Mouse (Mus musculus) forebrain, postnatal 0 days (tissue): ENCODE data around the gene Cda. TPM values are rescaled to one million over a fixed set of nuclear protein-coding genes. Genes with fewer than 3 reads are reported as not detected.

ENCODE experiments used
- ATAC-seq: fragments of 200-750 bp; cut with Nextera tagmentation; 2 replicates; pipeline ENCODE4 v1.8.0; 2017; ENCODE audit warnings: mild to moderate bottlenecking, moderate library complexity
- DNase-seq: peaks from one replicate; pipeline ENCODE4 v3.0.0-alpha.2; 2015
- H3K27ac ChIP-seq: fragments of 300-500 bp; sonication (generic); 2 replicates; pipeline ENCODE4 v1.5.1; 2014; ENCODE audit warnings: low read depth, mild to moderate bottlenecking, antibody characterized with exemption, low read length, moderate library complexity, mixed read lengths
- H3K27me3 ChIP-seq: fragments of 300-500 bp; sonication (generic); 2 replicates; pipeline ENCODE4 v1.6.1; 2014; ENCODE audit warnings: mild to moderate bottlenecking, low read length, mixed read lengths; ENCODE audit not compliant: insufficient read depth
- H3K36me3 ChIP-seq: fragments of 300-500 bp; sonication (generic); 2 replicates; pipeline ENCODE4 v1.6.1; 2014; ENCODE audit warnings: mild to moderate bottlenecking, moderate library complexity; ENCODE audit not compliant: insufficient read depth
- H3K4me1 ChIP-seq: fragments of 300-500 bp; sonication (generic); 2 replicates; pipeline ENCODE4 v1.6.1; 2014; ENCODE audit warnings: antibody characterized with exemption; ENCODE audit not compliant: insufficient read depth
- H3K4me2 ChIP-seq: fragments of 300-500 bp; sonication (generic); 2 replicates; pipeline ENCODE4 v1.6.1; 2014; ENCODE audit warnings: low read depth, mild to moderate bottlenecking, moderate library complexity
- H3K4me3 ChIP-seq: fragments of 300-500 bp; sonication (generic); 2 replicates; pipeline ENCODE4 v1.5.1; 2014; ENCODE audit warnings: low read depth, low read length, mixed read lengths
- H3K9ac ChIP-seq: fragments of 300-500 bp; sonication (generic); 2 replicates; pipeline ENCODE4 v1.6.1; 2014; ENCODE audit warnings: mild to moderate bottlenecking
- H3K9me3 ChIP-seq: fragments of 300-500 bp; sonication (generic); 2 replicates; pipeline ENCODE4 v1.6.1; 2016; ENCODE audit warnings: low read length
- CTCF ChIP-seq: sonication (generic); IDR thresholded peaks from 2 replicates; pipeline ENCODE4 v1.5.1; 2016; ENCODE audit warnings: antibody characterized with exemption, control low read depth, low read depth
- WGBS: fragments of 180-500 bp; shearing (Covaris S2); extraction: QIAGEN DNeasy Blood & Tissue Kit; methylation state at CpG from one replicate; pipeline ENCODE4 v1.1.7; 2014; 5-methylcytosine and 5-hydroxymethylcytosine counted together
- polyA plus RNA-seq: library from polyadenylated mRNA; unstranded; fragments of >200 nt; fragmentation: Nextera tagmentation; extraction: Ambion mirVana; gene quantifications from 2 replicates; pipeline ENCODE4 v1.2.1, GENCODE M21; 2015
- total RNA-seq: library from RNA; depleted of rRNA; stranded (reverse); fragments of >200 nt; gene quantifications from 2 replicates; pipeline ENCODE4 v1.2.3, GENCODE M21; 2014

Cda gene
- total and polyA plus RNA-seq, 2 experiments from 2014 or later = 3.6 to 4.9 TPM

DNA sequence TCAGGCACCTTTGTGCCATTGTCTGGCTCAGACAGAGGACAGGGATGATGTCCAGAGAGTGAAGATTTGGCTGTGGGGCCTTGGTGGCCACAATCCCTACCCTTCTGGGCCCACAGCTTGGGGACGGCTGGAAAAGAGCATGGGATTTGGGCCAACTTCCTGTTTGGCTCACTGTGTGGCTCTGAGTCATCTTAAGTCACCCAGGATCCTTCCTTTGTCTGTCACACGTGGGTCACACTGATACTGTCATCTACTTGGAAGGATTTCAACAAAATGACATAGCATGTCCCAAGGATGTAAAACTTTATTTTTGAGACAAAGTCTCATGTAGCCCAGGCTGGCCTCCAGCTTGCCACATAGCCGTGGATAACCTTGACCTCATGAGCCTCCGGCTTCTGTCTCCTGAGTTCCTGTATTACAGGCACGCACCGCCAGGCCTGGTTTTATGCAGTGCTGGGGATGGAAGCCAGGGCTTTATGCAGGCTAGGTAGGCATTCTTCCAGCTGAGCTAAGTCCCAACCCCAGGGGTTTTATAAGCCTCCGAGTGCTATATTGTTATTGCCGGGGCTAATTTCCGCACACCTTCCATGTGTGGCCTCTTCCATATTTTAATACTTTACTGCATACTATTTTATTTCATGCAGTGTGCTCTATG, 22.8 kb downstream of the Cda start:
- DNase-seq (no peak), ATAC-seq (no peak)
- Histone ChIP-seq H3K36me3 (no peaks in the 10 kb centered on the region), H3K4me3 (no peak overlapping the region), H3K4me2 (no peak overlapping the region), H3K9ac (no peak overlapping the region), H3K27ac (no peak overlapping the region), H3K4me1 (no peaks in the 10 kb centered on the region), H3K9me3 (no peaks in the 10 kb centered on the region), H3K27me3 (no peaks in the 10 kb centered on the region)
- 55% methylated on average over 9 of the region's 9 CpGs for WGBS
- TF ChIP-seq CTCF = no peak

DNA sequence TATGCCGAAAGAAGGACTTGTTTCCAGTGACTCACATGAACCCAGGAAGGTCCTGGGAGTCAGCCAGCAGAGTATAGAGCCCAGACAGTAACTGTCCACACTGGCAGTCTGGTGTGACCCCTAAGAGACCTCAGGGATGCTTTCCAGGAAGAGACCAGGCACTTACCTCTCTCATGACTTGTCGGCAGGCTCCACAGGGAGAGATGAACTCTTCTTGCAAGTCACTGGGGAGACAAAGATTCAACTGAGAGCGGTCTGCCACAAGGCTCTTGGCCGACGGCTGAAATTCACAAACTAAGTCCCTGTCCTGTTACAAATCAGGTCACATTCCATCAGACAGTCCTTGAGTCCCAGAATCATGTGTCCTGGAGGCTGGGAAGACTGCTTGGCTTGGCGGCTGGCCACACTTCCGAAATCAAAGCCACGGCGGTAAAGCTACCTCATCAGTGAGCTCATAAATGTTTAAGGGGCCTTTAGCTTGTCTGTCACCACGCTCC, 24.4 kb downstream of the Cda start:
- Histone ChIP-seq H3K9ac (no peak overlapping the region), H3K9me3 (no peaks in the 10 kb centered on the region), H3K4me3 (no peak overlapping the region), H3K27ac (no peak overlapping the region), H3K4me2 (no peak overlapping the region), H3K4me1 (no peaks in the 10 kb centered on the region), H3K27me3 (no peaks in the 10 kb centered on the region), H3K36me3 (no peaks in the 10 kb centered on the region)
- WGBS = 53% methylated on average over 10 of the region's 10 CpGs
- ATAC-seq = no peak
- DNase-seq = no peak
- no peak for TF ChIP-seq CTCF

- DNase-seq (no peak), ATAC-seq (no peak)
- no peak for TF ChIP-seq CTCF
- Histone ChIP-seq H3K9ac (no peak overlapping the region), H3K27me3 (no peaks in the 10 kb centered on the region), H3K36me3 (no peaks in the 10 kb centered on the region), H3K4me1 (no peaks in the 10 kb centered on the region), H3K9me3 (no peaks in the 10 kb centered on the region), H3K4me2 (no peak overlapping the region), H3K27ac (no peak overlapping the region), H3K4me3 (no peak overlapping the region)
- WGBS = 88% methylated on average over 6 of the region's 6 CpGs
Measured at GRCm38 (mm10) chr4:138342778-138343177, 25.0 kb downstream of the Cda start.

GRCm38 (mm10) chr4:138342048-138342447, 25.7 kb downstream of the Cda start:
- no peak overlapping the region for H3K4me2 ChIP-seq
- no peaks in the 10 kb centered on the region for H3K36me3 ChIP-seq
- H3K4me3 ChIP-seq = no peak overlapping the region
- no peaks in the 10 kb centered on the region for H3K27me3 ChIP-seq
- no peak overlapping the region for H3K27ac ChIP-seq
- no peaks in the 10 kb centered on the region for H3K9me3 ChIP-seq
- H3K9ac ChIP-seq = no peak overlapping the region
- no peak for DNase-seq
- no peaks in the 10 kb centered on the region for H3K4me1 ChIP-seq
- WGBS = 57% methylated on average over 7 of the region's 7 CpGs
- TF ChIP-seq CTCF = no peak
- no peak for ATAC-seq

GRCm38 (mm10) chr4:138341393-138341792, 26.4 kb downstream of the Cda start:
- no peak overlapping the region for H3K9ac ChIP-seq
- no peaks in the 10 kb centered on the region for H3K4me1 ChIP-seq
- no peaks in the 10 kb centered on the region for H3K27me3 ChIP-seq
- DNase-seq (no peak), ATAC-seq (no peak)
- no peak for TF ChIP-seq CTCF
- 67% methylated on average over 8 of the region's 8 CpGs for WGBS
- H3K36me3 ChIP-seq = no peaks in the 10 kb centered on the region
- H3K4me2 ChIP-seq = no peak overlapping the region
- H3K9me3 ChIP-seq = no peaks in the 10 kb centered on the region
- no peak overlapping the region for H3K27ac ChIP-seq
- no peak overlapping the region for H3K4me3 ChIP-seq

- no peak overlapping the region for H3K4me2 ChIP-seq
- H3K4me3 ChIP-seq = no peak overlapping the region
- H3K27ac ChIP-seq = no peak overlapping the region
- peak; percentile 70 for TF ChIP-seq CTCF
- DNase-seq = peak; percentile 55
- H3K9me3 ChIP-seq = no peaks in the 10 kb centered on the region
- H3K4me1 ChIP-seq = no peaks in the 10 kb centered on the region
- no peak for ATAC-seq
- no peaks in the 10 kb centered on the region for H3K36me3 ChIP-seq
- no peaks in the 10 kb centered on the region for H3K27me3 ChIP-seq
- 34% methylated on average over 4 of the region's 4 CpGs for WGBS
- H3K9ac ChIP-seq = no peak overlapping the region
Measured at GRCm38 (mm10) chr4:138339963-138340362, 27.8 kb downstream of the Cda start.

DNA sequence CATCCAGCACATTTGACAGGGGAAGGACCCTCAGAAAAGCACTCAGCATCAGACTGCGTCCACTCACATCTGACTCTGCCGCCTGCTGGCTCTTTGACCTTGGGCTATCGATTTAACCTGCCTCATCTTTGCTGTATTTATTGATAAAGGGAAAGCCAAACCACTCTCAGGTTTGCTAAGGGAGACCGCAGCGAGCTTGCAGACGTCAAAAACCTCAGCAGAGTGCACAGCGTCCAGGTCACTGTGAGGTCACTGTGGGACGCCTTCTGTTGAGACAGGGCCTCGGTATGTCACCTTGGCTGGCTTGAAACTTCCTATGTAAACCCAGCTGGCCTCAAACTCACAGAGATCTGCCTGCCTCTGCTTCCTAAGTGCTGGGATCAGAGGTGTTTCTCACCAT, 30.5 kb downstream of the Cda start:
- Histone ChIP-seq H3K27me3 (no peaks in the 10 kb centered on the region), H3K4me1 (no peaks in the 10 kb centered on the region), H3K4me2 (no peak overlapping the region), H3K9ac (no peak overlapping the region), H3K9me3 (no peaks in the 10 kb centered on the region), H3K27ac (no peak overlapping the region), H3K36me3 (no peaks in the 10 kb centered on the region), H3K4me3 (no peak overlapping the region)
- ATAC-seq (no peak), DNase-seq (no peak)
- WGBS = 85% methylated on average over 9 of the region's 9 CpGs
- no peak for TF ChIP-seq CTCF
